Mouse (Mus musculus) spleen, adult 12 weeks (tissue): ENCODE results near the gene Cdca3.
A peak's percentile ranks its signal among the peaks of the same experiment; 100 is the strongest.
"Not testable (repeated sequence)": the region's sequence is repeated elsewhere in the genome, so short reads cannot be mapped to it uniquely, and the experiment has no call there.

ENCODE experiments used
- DNase-seq: peaks from one replicate; pipeline ENCODE4 v3.0.0; 2022; ENCODE audit warnings: low spot score

Cdca3 gene

GRCm38 (mm10) chr6:124809052-124809774, 20.1 kb upstream of the Cdca3 start:
- peak; percentile 78 for DNase-seq

DNA sequence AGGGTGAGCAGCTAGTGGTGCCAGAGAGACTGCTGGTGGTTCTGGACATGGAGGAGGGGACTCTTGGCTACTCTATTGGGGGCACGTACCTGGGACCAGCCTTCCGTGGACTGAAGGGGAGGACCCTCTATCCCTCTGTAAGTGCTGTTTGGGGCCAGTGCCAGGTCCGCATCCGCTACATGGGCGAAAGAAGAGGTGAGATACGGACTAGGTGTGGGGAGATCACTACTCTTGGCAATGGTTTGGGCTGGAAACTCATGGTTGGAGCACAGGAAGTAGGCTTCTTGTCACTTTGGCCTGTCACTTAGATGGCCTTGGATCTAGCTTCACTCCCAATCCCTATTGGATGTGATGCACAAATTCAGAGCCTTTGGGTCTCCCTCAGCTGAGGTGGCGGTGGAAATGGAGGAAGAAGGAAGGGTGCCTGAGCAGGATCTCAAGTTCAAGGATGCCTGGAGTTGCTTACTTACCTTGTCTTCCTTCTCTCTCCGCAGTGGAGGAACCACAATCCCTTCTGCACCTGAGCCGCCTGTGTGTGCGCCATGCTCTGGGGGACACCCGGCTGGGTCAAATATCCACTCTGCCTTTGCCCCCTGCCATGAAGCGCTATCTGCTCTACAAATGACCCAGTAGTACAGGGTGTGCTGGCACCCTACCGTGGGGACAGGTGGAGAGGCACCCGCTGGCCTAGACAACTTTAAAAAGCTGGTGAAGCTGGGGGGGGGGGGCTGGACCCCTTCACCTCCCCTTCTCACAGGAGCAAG, 19.4 kb upstream of the Cdca3 start:
- no peak for DNase-seq

- not testable (repeated sequence) for DNase-seq
Observed at GRCm38 (mm10) chr6:124810566-124811402, 18.6 kb upstream of the Cdca3 start.

- DNase-seq, result no peak
Observed at GRCm38 (mm10) chr6:124811403-124811665, 18.0 kb upstream of the Cdca3 start.

DNA sequence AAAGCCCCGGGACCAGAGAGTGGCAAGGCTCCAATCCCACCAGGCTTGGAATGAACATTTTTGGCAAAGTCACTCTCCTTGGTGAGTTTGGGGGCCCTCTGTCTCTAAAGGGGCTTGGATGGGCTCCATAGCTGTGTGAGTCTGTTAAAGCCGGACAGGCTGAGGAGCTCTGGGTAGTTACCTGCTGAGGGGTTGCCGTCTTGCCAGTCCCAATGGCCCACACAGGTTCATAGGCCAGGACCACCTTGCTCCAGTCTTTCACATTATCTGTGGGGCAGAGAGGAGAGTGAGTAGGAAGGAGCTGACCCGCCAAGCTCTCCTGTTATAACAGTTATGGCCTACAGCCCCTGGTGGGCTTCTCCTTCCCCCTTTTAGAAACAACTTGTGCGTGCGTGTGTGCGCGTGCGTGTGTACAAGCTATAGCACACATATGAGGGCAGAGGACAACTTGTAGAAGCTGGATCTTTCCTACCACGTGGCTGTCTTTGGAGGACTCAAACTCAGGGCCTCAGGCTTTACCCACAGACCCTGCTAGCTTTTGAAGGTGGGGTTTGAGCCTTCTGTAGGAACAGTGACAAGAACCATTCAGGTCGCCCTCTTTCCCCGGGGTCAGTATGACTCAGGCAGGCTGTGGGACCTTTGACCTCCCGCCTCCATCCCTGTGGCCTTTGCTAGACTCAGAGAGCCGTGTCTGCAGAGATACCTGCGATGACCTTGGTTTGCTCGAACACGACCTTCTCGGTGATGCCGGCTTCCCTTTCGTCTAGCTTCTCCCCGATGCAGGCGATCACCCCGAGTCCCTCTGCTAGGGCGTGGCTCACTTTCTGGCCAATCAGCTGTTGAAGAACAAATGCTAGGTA, 17.4 kb upstream of the Cdca3 start:
- DNase-seq, result no peak

DNA sequence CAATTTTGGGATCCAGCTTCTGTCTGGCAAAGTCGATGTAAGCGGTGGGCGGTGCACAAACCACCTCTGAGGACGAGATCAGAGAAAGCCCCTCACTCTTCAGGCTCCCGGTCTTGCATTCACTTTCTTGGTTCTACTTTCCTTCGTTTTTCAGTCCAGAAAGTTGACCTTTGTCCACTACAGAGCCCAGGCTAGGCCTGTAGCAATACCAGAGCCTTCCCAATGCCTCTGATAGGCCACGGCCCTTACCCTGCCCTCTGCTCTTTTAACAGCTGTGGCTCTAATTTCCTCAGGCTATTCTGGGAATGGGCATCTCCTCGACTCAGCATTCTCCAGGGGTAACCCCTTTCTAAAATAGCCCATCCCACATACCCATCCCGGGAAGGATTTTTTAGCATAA, 16.5 kb upstream of the Cdca3 start:
- DNase-seq, result no peak

DNA sequence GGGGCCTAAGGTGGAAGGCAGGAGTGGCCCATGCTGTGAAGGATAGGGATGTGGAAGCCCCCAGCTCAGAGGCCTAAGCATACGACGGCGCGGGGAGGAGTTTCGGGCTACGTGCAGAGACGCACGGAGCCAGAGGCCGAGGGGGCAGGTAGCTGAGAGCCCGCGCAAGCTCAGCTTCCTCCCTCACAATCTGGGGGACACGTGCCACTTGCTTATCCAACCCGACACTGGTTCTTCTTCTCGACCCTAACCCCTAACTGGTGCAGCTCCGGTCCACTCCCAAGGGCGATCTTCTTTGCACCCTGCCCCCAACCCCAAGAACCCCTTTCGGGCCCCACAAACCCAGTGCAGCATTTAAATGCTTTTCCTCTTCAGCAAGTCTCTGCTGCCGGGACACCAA, 15.9 kb upstream of the Cdca3 start:
- peak; percentile 36 for DNase-seq

GRCm38 (mm10) chr6:124813933-124814332, 15.4 kb upstream of the Cdca3 start, which contains the start of gene Tpi1:
TSS of gene Tpi1 (minus strand) at chr6:124814296.
- peak; percentile 80 for DNase-seq

- no peak for DNase-seq
Observed at GRCm38 (mm10) chr6:124814448-124814847, 14.9 kb upstream of the Cdca3 start.

DNA sequence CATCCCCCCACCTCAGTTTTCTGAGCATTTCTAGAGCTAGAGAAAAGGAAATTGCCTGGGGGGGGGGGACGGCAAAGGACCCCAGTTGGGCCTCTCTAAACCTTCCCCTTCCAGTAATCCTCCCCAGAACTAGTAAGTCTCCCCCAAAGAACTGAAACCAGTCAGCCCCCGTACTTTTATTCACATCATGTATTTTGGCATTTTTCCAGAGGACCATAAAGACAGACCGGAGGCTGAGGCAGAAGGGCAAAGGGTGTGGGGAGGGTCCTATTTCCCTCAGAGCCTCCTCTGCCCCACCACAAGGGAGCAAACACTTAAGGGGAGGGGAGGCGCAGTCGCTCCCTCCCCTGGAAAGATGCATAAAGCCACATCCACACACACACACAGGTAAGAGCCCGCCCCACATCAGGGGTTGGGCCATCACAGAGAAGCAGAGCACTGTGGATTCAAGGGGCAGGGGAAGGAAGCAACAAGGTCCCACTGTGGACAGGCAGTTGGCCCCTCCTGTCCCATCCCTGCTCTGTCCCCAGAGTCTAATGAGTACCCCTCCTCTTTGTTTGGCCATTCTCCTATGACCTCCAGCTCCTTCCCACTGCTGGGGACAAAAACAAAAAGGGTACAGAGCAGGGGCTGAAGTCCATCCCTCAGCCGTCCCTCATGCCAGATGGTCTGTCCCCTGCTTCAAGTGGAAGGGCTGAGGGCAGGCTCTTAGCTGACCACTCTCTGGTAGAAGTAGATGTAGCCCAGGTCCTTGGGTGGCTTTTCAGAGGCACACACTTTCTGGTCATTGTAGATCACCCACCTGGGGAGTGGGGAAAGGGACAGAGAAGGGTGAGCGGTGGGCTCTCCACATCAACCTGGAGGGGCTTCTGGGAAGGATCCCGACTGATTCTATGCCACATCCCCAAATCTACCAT, 14.2 kb upstream of the Cdca3 start:
- DNase-seq, result no peak

GRCm38 (mm10) chr6:124816611-124817010, 12.7 kb upstream of the Cdca3 start:
- DNase-seq, result no peak

DNA sequence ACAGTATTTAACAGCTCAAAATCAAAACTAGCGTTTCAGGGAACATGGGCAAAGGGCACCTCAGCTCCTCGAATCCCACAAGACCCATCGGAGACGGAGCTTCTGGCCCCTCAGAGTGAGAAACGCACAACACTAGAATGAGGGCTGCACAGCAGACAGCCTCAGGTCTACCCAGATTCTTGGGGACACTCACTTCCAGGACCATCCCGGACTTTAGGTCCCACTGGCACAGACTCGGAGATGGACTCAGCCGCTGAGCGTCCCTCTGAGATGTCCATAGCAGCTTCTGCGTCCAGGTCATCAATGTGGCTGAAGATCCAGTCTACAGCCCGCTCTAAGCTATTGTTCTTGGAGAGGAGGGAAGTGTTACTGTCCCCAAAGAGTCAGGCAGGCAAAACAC, 12.2 kb upstream of the Cdca3 start:
- DNase-seq, result no peak

DNA sequence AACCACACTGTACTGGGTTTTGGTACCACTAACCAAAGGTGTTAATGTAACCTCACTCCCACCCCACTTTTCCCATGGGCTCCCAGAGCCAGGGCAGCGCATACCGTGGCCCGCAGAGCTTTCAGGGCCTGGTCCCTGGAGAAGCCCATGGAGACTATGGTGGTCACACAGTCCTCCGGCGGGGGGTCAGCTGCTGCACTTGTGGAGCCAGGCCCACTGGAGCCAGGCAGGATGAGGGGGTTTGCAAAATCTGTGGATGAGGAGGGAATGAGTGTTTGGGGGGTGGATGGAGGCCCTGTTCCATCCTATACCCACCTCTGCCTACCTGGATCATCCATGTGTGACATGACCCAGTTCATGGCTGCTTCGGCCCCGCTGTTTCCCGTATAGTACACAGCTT, 11.8 kb upstream of the Cdca3 start:
- no peak for DNase-seq

DNA sequence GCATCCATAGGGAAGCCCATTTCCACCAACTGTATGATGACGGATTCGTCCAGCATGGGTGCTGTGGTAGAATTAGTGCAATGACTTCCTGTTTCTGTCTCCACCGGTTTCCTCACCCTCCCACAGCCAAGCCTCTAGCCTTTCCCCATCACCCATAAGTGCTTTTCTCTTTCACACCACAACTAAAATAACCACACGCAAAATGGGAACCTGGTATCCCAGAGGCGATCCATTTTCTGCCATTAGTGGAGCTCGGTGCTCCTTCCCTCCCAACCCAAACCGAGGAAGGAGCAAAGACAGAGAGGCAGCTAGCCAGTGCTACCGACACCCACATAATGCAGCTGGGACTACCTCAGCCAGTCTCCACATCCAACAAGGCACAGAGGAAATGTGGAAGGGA, 11.4 kb upstream of the Cdca3 start:
- DNase-seq, result no peak

- DNase-seq, result no peak
Observed at GRCm38 (mm10) chr6:124820891-124821290, 8.5 kb upstream of the Cdca3 start.

GRCm38 (mm10) chr6:124822049-124822448, 7.3 kb upstream of the Cdca3 start:
- no peak for DNase-seq

GRCm38 (mm10) chr6:124828101-124828592, 1.2 kb upstream of the Cdca3 start:
- DNase-seq, result no peak

- peak; percentile 88 for DNase-seq
Observed at GRCm38 (mm10) chr6:124829799-124830700, 703 bp downstream of the Cdca3 start.

DNA sequence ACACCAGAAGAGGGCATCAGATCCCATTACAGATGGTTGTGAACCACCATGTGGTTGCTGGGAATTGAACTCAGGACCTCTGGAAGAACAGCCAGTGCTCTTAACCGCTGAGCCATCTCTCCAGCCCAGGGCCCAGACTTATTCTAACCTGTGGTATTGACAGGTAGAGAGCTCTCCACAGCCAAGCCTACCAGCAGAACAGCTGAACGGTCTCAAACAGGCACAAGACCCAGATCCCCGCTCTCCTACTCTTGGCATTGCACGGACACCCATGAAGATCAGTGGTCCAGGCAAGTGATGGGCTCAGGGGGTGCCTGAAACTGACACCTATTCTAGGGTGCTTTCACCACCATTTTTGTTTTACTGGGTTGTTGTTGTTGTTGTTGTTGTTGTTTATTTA, 1.9 kb downstream of the Cdca3 start:
- DNase-seq, result not testable (repeated sequence)

DNA sequence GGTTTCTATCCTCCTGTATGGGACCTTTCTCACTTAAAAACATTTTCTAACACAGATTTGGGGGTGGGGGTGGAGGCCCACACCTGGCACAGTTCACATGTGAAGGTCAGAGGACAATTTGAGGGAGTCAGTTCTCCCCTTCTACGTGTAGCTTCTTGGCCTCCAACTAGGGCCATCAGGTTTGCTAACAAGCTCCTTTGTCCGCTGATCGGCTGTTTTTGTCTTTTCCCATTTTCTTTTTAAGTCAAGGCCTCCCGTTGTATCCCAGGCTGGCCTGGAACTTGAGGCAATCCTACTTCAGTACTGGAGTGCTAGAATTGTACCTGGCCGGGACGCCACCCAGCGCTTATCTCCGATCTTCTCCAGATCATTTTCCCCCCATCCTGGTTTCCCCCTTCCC, 2.3 kb downstream of the Cdca3 start:
- DNase-seq, result no peak
